Mouse (Mus musculus) forebrain, embryonic 13.5 days (tissue): Measurements from ENCODE around the gene Kif5c. TPM values are rescaled to one million over a fixed set of nuclear protein-coding genes. Genes with fewer than 3 reads are reported as not detected.
A peak's percentile ranks its signal among the peaks of the same experiment; 100 is the strongest.

Experiments used
- ATAC-seq: fragments of 200-750 bp; cut with Nextera tagmentation; 2 replicates; pipeline ENCODE4 v1.8.0; 2017
- H3K27ac ChIP-seq: fragments of 300-500 bp; sonication (generic); 2 replicates; pipeline ENCODE4 v1.5.1; 2015; ENCODE audit warnings: inconsistent platforms, mild to moderate bottlenecking, moderate library complexity
- H3K27me3 ChIP-seq: fragments of 300-500 bp; sonication (generic); 2 replicates; pipeline ENCODE4 v1.6.1; 2015; ENCODE audit warnings: mild to moderate bottlenecking, inconsistent platforms
- H3K36me3 ChIP-seq: fragments of 300-500 bp; sonication (generic); 2 replicates; pipeline ENCODE4 v1.6.1; 2015; ENCODE audit warnings: mild to moderate bottlenecking, inconsistent platforms; ENCODE audit not compliant: poor library complexity, severe bottlenecking
- H3K4me1 ChIP-seq: fragments of 300-500 bp; sonication (generic); 2 replicates; pipeline ENCODE4 v1.6.1; 2015; ENCODE audit warnings: inconsistent platforms
- H3K4me2 ChIP-seq: fragments of 300-500 bp; sonication (generic); 2 replicates; pipeline ENCODE4 v1.6.1; 2015; ENCODE audit warnings: inconsistent platforms, mild to moderate bottlenecking, moderate library complexity
- H3K4me3 ChIP-seq: fragments of 300-500 bp; sonication (generic); 2 replicates; pipeline ENCODE4 v1.5.1; 2015; ENCODE audit warnings: mild to moderate bottlenecking, inconsistent platforms
- H3K9ac ChIP-seq: fragments of 300-500 bp; sonication (generic); 2 replicates; pipeline ENCODE4 v1.6.1; 2015; ENCODE audit warnings: mild to moderate bottlenecking, inconsistent platforms
- H3K9me3 ChIP-seq: fragments of 300-500 bp; sonication (generic); replicated peaks from 2 replicates; pipeline ENCODE4 v1.6.1; 2016; ENCODE audit warnings: inconsistent platforms
- WGBS: fragments of 180-500 bp; shearing (Covaris S2); methylation state at CpG from one replicate; pipeline ENCODE4 v1.1.7; 2015; 5-methylcytosine and 5-hydroxymethylcytosine counted together
- polyA plus RNA-seq: library from polyadenylated mRNA; unstranded; fragments of >200 nt; fragmentation: Nextera tagmentation; extraction: Ambion mirVana; gene quantifications from 2 replicates; pipeline ENCODE4 v1.2.1, GENCODE M21; 2015

The Kif5c gene
- polyA plus RNA-seq, 1 experiment from 2014 or later, result 129 TPM

DNA sequence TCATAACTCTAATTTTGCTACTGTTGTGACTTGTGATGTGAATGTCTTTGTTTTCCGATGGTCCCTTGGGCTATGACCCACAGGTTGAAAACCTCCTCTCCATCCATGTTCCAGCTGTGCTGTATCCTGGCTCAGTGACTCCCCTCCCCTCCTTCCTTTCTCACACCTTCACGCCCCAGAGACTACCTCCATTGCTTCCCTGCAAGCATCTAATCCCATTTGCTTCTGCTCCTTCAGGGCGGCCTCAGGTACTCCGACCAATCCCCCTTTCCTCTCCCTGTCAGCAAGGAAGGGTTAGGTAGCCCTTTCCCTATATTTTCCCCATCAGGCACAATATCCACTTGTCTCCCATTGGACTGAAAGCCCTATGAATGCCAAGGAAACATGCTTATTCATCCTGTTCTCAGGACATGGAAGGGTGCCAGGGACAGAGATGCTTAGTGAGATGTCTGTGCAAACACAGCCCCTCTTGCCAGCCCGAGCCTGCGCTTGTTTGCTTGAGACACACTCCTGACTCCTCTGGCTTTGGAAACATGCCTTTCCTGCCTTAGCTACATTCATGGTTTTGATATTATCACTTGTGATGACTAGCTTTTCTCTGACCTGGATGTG is 9.1 kb downstream of the Kif5c start:
- Histone ChIP-seq H3K27ac (peak overlapping the region; percentile 81), H3K4me1 (peaks cover 42% of the 10 kb centered on the region), H3K36me3 (peaks cover 17% of the 10 kb centered on the region), H3K9me3 (no peaks in the 10 kb centered on the region), H3K27me3 (no peaks in the 10 kb centered on the region), H3K4me2 (peak overlapping the region; percentile 33), H3K4me3 (no peak overlapping the region), H3K9ac (no peak overlapping the region)
- peak; percentile 44 for ATAC-seq
- 62% methylated on average over 6 of the region's 6 CpGs for WGBS

DNA sequence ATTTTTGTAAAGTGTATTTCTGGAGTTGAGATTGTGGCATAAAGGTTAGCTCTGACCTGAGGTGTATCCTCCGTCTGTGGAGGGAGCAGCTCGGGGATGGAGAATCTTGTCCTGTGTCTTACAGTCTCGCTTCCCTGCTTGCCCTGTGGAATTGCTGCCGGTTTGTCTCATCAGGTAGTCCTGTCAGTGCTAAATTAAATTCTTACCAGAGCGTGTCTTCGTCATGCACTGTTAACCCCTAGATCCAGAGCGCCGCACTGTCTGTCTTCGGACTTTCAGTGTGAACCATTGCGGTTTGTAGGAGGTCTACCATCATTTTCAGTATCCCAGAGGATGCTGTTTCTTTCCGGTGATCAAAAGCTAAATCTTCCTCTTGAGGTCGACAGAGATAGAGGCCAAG is 10.1 kb downstream of the Kif5c start:
- 90% methylated on average over 12 of the region's 12 CpGs for WGBS
- no peak overlapping the region for H3K9ac ChIP-seq
- no peak overlapping the region for H3K4me3 ChIP-seq
- no peaks in the 10 kb centered on the region for H3K27me3 ChIP-seq
- peaks cover 51% of the 10 kb centered on the region for H3K4me1 ChIP-seq
- H3K27ac ChIP-seq, result no peak overlapping the region
- ATAC-seq, result no peak
- H3K9me3 ChIP-seq, result no peaks in the 10 kb centered on the region
- peaks cover 7% of the 10 kb centered on the region for H3K36me3 ChIP-seq
- H3K4me2 ChIP-seq, result no peak overlapping the region

DNA sequence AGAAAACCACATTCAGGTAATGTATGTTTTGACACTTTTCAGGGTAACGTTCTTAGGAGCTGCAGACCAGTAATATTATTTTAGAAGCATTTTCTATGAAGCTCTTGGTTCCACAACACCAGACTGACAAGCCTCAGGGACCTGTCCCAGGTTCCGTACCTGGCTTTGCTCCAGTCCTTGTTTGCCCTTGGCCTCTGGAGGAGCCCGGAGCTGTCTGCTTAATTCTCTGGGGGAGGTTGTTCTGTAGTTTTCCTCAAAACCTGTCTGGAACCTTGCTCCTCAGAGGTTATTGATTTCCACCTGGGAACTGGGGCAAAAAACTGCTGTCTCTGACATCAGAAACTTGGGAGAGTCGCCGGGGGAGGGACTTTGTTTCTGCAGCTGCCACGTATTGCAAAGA is 11.5 kb downstream of the Kif5c start:
- Histone ChIP-seq H3K4me2 (no peak overlapping the region), H3K4me3 (no peak overlapping the region), H3K27me3 (no peaks in the 10 kb centered on the region), H3K36me3 (peaks cover 6% of the 10 kb centered on the region), H3K9me3 (no peaks in the 10 kb centered on the region), H3K4me1 (peaks cover 54% of the 10 kb centered on the region), H3K27ac (no peak overlapping the region), H3K9ac (no peak overlapping the region)
- ATAC-seq, result no peak
- WGBS, result 91% methylated on average over 6 of the region's 6 CpGs

DNA sequence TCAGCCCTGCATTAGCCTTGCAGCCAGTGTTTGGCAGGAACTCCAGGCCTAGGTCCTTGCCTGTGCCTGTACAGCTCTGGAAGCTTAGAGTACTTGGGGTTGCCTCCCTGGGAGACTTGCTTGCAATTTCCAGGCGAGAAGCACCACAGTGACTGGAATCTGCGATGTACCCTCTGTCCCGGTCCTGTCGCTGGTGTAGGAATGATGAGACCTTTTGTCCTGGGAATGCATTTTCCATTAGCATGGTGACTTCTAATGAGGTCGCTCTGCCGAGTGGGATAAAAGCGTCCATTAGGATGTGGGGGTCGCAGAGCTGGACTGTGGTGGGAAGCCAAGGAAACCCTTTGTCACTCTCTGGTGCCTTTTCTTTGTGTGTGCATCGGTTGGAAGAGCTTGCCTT is 14.1 kb downstream of the Kif5c start:
- Histone ChIP-seq H3K9ac (peak overlapping the region; percentile 55), H3K4me3 (no peak overlapping the region), H3K4me2 (peak overlapping the region; percentile 47), H3K27me3 (no peaks in the 10 kb centered on the region), H3K4me1 (peaks cover 39% of the 10 kb centered on the region), H3K36me3 (peaks cover 6% of the 10 kb centered on the region), H3K9me3 (no peaks in the 10 kb centered on the region), H3K27ac (peak overlapping the region; percentile 83)
- WGBS, result 4% methylated on average over 9 of the region's 9 CpGs
- ATAC-seq, result peak; percentile 41; the same call in 1 of the 2 replicates

DNA sequence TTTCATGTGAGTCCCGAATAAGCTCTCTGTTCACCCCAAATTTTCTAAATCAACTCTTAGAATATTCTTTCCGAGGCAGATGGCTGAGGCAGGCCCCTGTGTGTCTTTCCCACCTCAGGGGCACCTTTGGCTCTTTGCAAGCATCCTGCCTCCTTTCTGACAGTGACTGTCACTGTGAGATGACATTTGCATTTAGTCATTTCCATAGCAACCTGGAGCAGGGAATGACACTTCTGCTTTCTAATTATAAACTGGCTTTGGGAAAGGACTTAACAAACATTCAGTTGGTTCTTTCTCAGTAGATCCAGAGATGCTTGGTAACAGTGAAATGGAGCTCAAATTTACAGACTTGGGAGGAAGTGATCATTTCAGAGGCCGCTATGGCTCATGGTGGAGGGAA is 23.7 kb downstream of the Kif5c start:
- Histone ChIP-seq H3K9me3 (0 out of 2 replicates have a peak, but pooled peaks cover 9% of the 10 kb centered on the region), H3K27ac (peak overlapping the region; percentile 57; the same call in 1 of the 2 replicates), H3K4me2 (no peak overlapping the region), H3K4me1 (peaks cover 52% of the 10 kb centered on the region), H3K27me3 (no peaks in the 10 kb centered on the region), H3K9ac (no peak overlapping the region), H3K4me3 (no peak overlapping the region), H3K36me3 (peaks cover 12% of the 10 kb centered on the region)
- no peak for ATAC-seq
- whole genome bisulfite sequencing, result 75% methylated on average over 3 of the region's 3 CpGs

DNA sequence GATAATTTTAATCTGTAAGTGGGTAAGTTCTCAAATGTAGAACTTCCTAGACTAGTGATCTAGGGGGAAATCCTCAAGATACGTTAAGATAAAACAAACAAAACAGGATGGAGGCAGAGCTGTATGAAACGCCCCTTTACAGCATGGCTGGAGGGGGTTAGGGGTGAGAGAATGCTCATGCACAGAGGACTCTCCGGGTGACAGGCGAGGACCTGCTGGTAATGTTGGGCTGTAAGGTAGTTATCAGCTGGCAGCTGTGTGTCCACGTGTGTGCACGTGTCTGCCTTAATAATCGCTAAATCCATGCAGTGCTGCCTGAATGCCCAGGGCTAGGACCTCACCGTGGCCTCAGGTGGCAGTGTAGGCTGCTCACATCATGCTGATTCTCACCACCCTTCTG is 24.7 kb downstream of the Kif5c start:
- H3K27me3 ChIP-seq, result no peaks in the 10 kb centered on the region
- 91% methylated on average over 8 of the region's 8 CpGs for WGBS
- peaks cover 53% of the 10 kb centered on the region for H3K4me1 ChIP-seq
- H3K27ac ChIP-seq, result no peak overlapping the region
- H3K36me3 ChIP-seq, result peaks cover 12% of the 10 kb centered on the region
- no peak overlapping the region for H3K4me3 ChIP-seq
- 0 out of 2 replicates have a peak, but pooled peaks cover 9% of the 10 kb centered on the region for H3K9me3 ChIP-seq
- ATAC-seq, result no peak
- H3K9ac ChIP-seq, result no peak overlapping the region
- no peak overlapping the region for H3K4me2 ChIP-seq

DNA sequence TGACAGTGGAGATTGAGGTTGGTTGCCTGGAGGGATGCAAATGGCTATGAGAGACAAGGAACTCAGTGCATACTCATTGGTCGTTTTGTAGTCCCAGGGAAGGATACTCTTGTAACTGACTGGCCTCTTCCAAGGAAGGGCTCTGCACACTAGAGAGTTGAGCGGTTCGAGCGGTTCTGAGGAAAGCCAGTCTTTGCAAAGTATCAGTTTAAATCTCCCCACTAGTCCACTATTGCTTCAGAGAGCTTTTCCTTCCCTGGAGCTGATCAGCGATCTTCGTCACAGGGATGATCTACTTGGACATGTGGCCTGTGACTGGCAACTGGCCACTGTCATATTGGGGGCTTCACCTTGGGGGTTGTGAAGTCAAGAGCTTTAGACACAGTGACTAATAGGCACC is 28.5 kb downstream of the Kif5c start:
- H3K9me3 ChIP-seq, result 0 out of 2 replicates have a peak, but pooled peaks cover 9% of the 10 kb centered on the region
- H3K9ac ChIP-seq, result no peak overlapping the region
- no peaks in the 10 kb centered on the region for H3K27me3 ChIP-seq
- H3K4me1 ChIP-seq, result peaks cover 59% of the 10 kb centered on the region
- H3K27ac ChIP-seq, result no peak overlapping the region
- H3K4me3 ChIP-seq, result no peak overlapping the region
- no peak overlapping the region for H3K4me2 ChIP-seq
- 83% methylated on average over 6 of the region's 6 CpGs for WGBS
- H3K36me3 ChIP-seq, result peaks cover 20% of the 10 kb centered on the region
- ATAC-seq, result no peak

DNA sequence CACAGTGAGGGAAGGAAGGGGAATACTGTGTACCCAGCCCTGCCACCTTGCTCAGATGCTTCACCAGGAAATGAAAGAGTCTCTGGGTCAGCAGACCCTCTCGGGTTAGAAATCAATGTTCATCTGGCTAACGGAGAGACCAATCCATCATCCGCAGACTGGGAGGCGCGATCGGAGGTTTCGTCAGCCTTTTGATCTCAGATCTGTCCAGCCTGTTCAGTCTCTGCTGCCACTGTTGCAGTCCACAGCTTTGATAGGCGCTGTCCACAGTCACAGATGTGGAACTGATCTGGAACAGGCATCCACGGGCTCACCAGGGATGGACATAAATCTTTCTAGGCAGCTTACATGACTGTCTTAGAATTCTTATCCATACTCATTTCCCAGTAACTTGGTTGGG is 29.2 kb downstream of the Kif5c start:
- Histone ChIP-seq H3K27me3 (no peaks in the 10 kb centered on the region), H3K36me3 (peaks cover 23% of the 10 kb centered on the region), H3K4me1 (peaks cover 51% of the 10 kb centered on the region), H3K9ac (no peak overlapping the region), H3K9me3 (0 out of 2 replicates have a peak, but pooled peaks cover 9% of the 10 kb centered on the region), H3K27ac (no peak overlapping the region), H3K4me3 (no peak overlapping the region), H3K4me2 (no peak overlapping the region)
- ATAC-seq, result no peak
- WGBS, result 87% methylated on average over 9 of the region's 9 CpGs

DNA sequence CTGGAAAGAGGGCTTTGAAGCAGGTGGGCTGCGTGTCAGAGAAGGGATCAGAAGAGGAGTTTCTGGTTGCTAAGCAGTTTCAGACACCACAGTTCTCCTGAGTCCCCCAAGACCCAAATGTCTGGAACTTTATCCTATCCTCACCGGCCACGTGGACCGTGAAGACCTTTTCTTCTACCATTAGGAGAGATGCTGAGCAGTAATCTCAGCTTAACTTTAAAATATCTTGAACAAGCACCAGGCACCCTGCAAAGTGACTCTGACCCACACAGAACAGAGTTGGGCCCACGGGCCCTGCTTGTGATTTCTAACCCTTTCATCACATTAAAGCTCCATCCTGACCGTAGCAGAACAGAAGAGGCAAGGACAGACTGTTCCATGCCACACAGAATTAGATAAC is 29.7 kb downstream of the Kif5c start:
- ATAC-seq, result no peak
- Histone ChIP-seq H3K9ac (no peak overlapping the region), H3K27ac (no peak overlapping the region), H3K9me3 (0 out of 2 replicates have a peak, but pooled peaks cover 8% of the 10 kb centered on the region), H3K4me1 (peaks cover 50% of the 10 kb centered on the region), H3K36me3 (peaks cover 22% of the 10 kb centered on the region), H3K4me3 (no peak overlapping the region), H3K4me2 (no peak overlapping the region), H3K27me3 (no peaks in the 10 kb centered on the region)
- 91% methylated on average over 6 of the region's 6 CpGs for WGBS

DNA sequence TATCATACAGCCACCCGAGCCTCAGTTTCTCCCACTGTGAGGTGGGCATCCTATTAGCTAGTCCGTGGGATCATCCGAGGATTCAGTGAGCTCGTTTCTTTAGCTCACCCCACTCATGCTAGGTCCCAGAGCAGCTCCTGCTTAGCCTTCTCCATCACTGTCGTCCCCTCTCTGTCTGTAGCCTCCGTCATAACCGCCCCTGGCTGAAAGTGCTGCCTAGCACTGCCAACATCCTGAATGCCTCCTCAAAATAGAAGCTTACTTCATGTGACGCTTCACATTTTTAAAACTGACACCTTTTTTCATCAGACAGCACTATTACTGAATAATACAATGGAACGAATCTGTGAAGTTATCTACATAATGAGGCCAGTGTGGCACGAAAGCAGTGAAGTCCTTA is 30.1 kb downstream of the Kif5c start:
- ATAC-seq, result no peak
- Histone ChIP-seq H3K9me3 (0 out of 2 replicates have a peak, but pooled peaks cover 4% of the 10 kb centered on the region), H3K4me3 (no peak overlapping the region), H3K27me3 (no peaks in the 10 kb centered on the region), H3K27ac (no peak overlapping the region), H3K4me2 (no peak overlapping the region), H3K36me3 (peaks cover 18% of the 10 kb centered on the region), H3K4me1 (peaks cover 54% of the 10 kb centered on the region), H3K9ac (no peak overlapping the region)
- 70% methylated on average over 10 of the region's 10 CpGs for WGBS

DNA sequence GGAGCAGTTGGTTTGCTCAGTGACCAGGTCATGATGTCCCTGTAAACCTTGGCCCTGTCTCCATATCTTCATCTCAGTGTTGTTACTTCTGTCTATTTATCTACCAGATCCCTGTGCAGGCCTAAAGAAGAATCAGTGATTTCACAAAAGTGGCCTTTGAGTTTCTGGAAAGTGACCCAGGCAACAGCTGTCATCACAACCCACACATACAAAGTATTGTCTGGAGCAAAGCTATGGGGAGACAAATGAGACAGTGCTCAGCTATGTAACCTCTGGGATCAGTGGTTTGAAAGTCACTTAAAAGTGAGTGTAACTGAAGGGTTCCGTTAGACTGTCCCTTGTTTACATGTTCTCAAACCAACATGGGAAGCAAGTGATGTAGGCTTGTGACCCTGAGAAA is 32.6 kb downstream of the Kif5c start:
- Histone ChIP-seq H3K27me3 (no peaks in the 10 kb centered on the region), H3K27ac (no peak overlapping the region), H3K9me3 (no peaks in the 10 kb centered on the region), H3K4me3 (no peak overlapping the region), H3K9ac (no peak overlapping the region), H3K4me1 (peaks cover 63% of the 10 kb centered on the region), H3K36me3 (peaks cover 11% of the 10 kb centered on the region; the same call in 1 of the 2 replicates), H3K4me2 (no peak overlapping the region)
- no peak for ATAC-seq
- WGBS, result 88% methylated on average over 1 of the region's 1 CpGs

DNA sequence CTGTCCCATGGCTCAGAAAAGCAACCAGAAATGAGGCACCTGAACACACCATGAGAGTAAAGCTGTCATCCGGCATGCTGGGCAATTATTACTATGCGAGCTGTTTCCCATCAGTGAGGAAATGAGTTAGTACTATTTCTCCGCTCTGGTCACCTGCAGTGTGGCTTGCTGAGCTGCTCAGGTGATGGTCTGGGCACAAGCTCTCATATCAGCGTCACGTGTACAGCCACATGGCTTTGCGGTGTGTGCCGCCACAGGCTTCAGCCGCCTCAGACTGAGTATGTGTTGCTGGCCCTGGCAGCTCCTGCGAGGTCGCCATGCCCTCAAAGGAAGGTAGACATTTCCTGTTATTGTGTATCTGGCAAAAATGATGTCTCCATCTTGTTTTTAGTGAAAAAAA is 35.5 kb downstream of the Kif5c start:
- H3K4me1 ChIP-seq, result peaks cover 65% of the 10 kb centered on the region
- no peak for ATAC-seq

More for the DNA sequence above, 35.5 kb downstream of the Kif5c start:
- Histone ChIP-seq H3K27me3 (no peaks in the 10 kb centered on the region), H3K36me3 (peaks cover 11% of the 10 kb centered on the region; the same call in 1 of the 2 replicates), H3K9me3 (no peaks in the 10 kb centered on the region), H3K4me2 (no peak overlapping the region), H3K27ac (peak overlapping the region; percentile 74), H3K4me3 (no peak overlapping the region), H3K9ac (no peak overlapping the region)
- 82% methylated on average over 10 of the region's 10 CpGs for WGBS
